Mouse (Mus musculus) limb, embryonic 15.5 days (tissue): ENCODE results near the gene Tut4. TPM values are rescaled to one million over a fixed set of nuclear protein-coding genes. Genes with fewer than 3 reads are reported as not detected.

Source experiments
- ATAC-seq: fragments of 200-750 bp; cut with Nextera tagmentation; 2 replicates; pipeline ENCODE4 v1.8.0; 2017; ENCODE audit warnings: low read depth, moderate TSS enrichment; ENCODE audit not compliant: insufficient number of reproducible peaks, low FRiP score, low TSS enrichment
- H3K27ac ChIP-seq: fragments of 300-500 bp; sonication (generic); 2 replicates; pipeline ENCODE4 v1.5.1; 2015; ENCODE audit warnings: moderate library complexity, mild to moderate bottlenecking, inconsistent platforms
- H3K27me3 ChIP-seq: fragments of 300-500 bp; sonication (generic); 2 replicates; pipeline ENCODE4 v1.6.1; 2015; ENCODE audit warnings: inconsistent platforms
- H3K36me3 ChIP-seq: fragments of 300-500 bp; sonication (generic); 2 replicates; pipeline ENCODE4 v1.6.1; 2015; ENCODE audit warnings: inconsistent platforms
- H3K4me1 ChIP-seq: fragments of 300-500 bp; sonication (generic); 2 replicates; pipeline ENCODE4 v1.6.1; 2015; ENCODE audit warnings: inconsistent platforms
- H3K4me2 ChIP-seq: fragments of 300-500 bp; sonication (generic); 2 replicates; pipeline ENCODE4 v1.6.1; 2015; ENCODE audit warnings: mild to moderate bottlenecking, inconsistent platforms
- H3K4me3 ChIP-seq: fragments of 300-500 bp; sonication (generic); 2 replicates; pipeline ENCODE4 v1.5.1; 2015; ENCODE audit warnings: mild to moderate bottlenecking, inconsistent platforms
- H3K9ac ChIP-seq: fragments of 300-500 bp; sonication (generic); 2 replicates; pipeline ENCODE4 v1.6.1; 2015; ENCODE audit warnings: inconsistent platforms
- H3K9me3 ChIP-seq: fragments of 300-500 bp; sonication (generic); 2 replicates; pipeline ENCODE4 v1.6.1; 2016; ENCODE audit warnings: inconsistent platforms
- WGBS: fragments of 180-500 bp; shearing (Covaris S2); methylation state at CpG from one replicate; pipeline ENCODE4 v1.1.7; 2015; 5-methylcytosine and 5-hydroxymethylcytosine counted together
- polyA plus RNA-seq: library from polyadenylated mRNA; unstranded; fragments of >200 nt; fragmentation: Nextera tagmentation; extraction: Ambion mirVana; gene quantifications from 2 replicates; pipeline ENCODE4 v1.2.1, GENCODE M21; 2015

Gene Tut4
- polyA plus RNA-seq, 1 experiment from 2014 or later = 64.5 TPM

DNA sequence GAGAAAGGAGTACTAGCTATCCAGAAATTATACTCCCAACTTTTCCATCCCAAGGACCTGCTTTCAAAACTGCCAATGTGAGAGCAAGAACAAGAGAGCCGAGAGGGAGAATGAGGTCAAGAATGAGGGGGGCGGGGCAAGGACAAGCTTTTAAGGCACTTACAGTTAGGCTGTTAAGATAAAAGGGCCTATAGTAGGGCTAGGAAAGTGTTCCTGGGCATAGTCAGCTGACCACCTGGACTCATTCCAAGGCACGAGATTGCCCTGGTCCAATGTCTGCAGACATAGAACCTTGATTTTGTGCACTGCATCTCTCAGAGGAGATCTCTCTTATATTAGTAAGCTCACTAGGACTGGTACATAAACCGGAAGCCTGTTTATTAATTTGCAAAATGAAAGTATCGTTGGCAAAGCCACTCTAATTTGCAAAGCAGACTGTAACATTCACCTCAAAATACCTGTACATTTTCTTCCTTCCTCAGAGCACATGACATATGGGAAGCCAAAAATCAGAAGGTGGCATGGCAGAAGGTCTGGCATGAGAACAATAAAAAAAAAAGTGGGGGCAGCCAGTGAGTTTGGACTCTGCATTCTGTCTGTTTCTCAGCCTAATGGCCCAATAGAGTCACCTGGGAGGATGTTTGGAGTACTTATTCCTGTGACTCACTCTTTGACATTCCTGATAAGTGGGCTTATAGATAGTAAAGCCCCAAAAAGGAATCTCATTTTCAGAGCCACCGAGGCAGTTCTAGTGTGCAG lies 21.0 kb upstream of the Tut4 start:
- 50% methylated on average over 6 of the region's 6 CpGs for WGBS
- Histone ChIP-seq H3K27me3 (no peaks in the 10 kb centered on the region), H3K27ac (no peak overlapping the region), H3K4me1 (peaks cover 9% of the 10 kb centered on the region; the same call in 1 of the 2 replicates), H3K9me3 (no peaks in the 10 kb centered on the region), H3K9ac (no peak overlapping the region), H3K4me3 (no peak overlapping the region), H3K36me3 (no peaks in the 10 kb centered on the region), H3K4me2 (no peak overlapping the region)
- ATAC-seq = no peak

DNA sequence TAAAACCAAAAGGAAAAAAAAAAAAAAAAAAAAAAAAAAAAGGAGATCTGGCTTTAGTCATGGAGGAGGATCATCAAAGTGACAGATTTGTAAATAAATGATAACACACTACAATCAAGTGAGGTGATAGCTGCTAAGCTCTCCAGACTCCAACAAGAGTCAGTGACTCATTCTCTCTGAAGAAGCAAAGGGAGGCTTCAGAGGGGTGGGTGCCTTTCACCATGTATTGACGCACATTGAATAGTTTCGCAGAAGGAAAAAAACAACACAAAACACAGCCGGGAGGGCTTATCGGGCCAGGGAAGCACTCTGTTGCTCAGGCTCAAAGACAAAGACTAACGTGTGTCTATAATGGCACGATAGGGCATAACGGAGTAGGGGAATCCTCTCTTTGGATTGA lies 11.1 kb upstream of the Tut4 start:
- Histone ChIP-seq H3K27me3 (no peaks in the 10 kb centered on the region), H3K9me3 (no peaks in the 10 kb centered on the region), H3K36me3 (no peaks in the 10 kb centered on the region), H3K4me2 (no peak overlapping the region), H3K4me3 (no peak overlapping the region), H3K27ac (no peak overlapping the region), H3K9ac (no peak overlapping the region), H3K4me1 (no peaks in the 10 kb centered on the region)
- WGBS = 62% methylated on average over 7 of the region's 7 CpGs
- no peak for ATAC-seq

- H3K4me2 ChIP-seq = no peak overlapping the region
- no peaks in the 10 kb centered on the region for H3K36me3 ChIP-seq
- ATAC-seq = no peak
- WGBS = 63% methylated on average over 2 of the region's 2 CpGs
- H3K4me1 ChIP-seq = peaks cover 10% of the 10 kb centered on the region
- H3K4me3 ChIP-seq = no peak overlapping the region
- no peaks in the 10 kb centered on the region for H3K27me3 ChIP-seq
- no peaks in the 10 kb centered on the region for H3K9me3 ChIP-seq
- H3K27ac ChIP-seq = no peak overlapping the region
- H3K9ac ChIP-seq = no peak overlapping the region
Observed at GRCm38 (mm10) chr4:108456028-108456427, 3.2 kb upstream of the Tut4 start.

DNA sequence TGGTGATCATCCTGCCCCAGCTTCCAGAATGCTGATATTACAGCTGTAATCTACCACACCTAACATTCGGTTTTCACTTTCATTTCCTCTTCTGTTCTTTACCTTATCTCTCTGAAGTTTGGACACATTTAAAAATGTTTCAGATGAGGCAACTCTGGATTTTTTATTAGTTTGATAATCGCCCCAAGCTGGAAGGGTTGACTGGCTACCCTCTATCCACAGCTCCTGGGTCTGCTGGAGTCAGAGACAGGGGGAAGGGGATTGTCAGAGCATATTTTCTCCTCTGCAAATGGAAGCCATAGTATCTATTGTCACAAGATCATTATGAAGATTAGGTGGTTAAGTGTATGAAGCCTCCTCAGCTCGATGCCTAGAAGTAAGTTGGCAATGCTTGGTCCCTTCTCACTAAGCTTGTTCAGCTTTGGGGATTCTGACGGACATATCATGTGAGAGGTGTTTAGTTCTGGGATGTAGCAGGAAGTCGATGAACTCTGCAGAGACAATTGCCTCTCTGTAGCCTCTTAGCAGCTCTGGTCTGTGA lies 955 bp upstream of the Tut4 start:
- Histone ChIP-seq H3K36me3 (no peaks in the 10 kb centered on the region), H3K27me3 (no peaks in the 10 kb centered on the region), H3K9me3 (no peaks in the 10 kb centered on the region), H3K4me2 (peak overlapping the region; percentile 73), H3K27ac (peak overlapping the region; percentile 97), H3K9ac (no peak overlapping the region), H3K4me3 (peak overlapping the region; percentile 99), H3K4me1 (peaks cover 10% of the 10 kb centered on the region)
- no peak for ATAC-seq
- WGBS = 26% methylated on average over 5 of the region's 5 CpGs

DNA sequence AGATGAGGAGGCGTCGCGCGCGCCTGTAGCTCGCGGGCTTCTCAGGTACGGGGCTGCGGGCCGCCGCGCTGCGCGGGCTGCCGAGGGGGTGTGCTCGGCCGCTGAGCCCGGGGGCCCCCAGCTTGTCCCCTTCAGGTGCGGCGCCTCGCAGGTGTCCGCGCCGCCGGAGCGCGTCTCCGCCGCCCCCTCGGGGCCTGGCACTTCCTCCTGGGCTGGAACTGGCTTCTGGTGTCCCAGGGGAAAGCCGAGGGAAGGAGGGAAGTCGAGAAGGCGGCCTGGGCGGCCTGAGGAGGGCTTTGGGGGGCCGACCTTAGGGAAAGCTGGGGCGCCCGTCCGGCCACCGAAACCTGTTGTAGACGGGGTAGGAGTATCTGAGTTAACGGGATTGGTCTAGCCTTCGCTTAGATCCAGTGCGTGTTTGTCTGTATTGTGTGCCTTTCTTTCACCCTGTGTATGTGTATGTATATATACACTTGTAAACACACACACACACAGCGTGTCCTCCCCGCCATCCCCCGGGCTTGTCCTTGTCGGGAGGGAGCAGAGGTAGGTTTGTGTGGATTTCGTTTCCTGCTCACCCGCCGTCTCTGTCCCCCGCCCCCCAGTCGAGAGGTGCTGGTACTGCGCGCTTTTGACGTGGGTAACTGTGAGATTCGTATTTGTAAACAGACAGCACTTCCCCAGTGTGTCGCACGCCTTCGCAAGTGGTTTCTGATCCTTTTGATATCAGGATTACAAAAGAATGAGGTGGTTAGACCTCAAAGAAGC lies 1.1 kb downstream of the Tut4 start:
- H3K4me1 ChIP-seq = peaks cover 10% of the 10 kb centered on the region
- H3K36me3 ChIP-seq = no peaks in the 10 kb centered on the region
- peak; percentile 15; the same call in 1 of the 2 replicates for ATAC-seq
- peak overlapping the region; percentile 99 for H3K4me3 ChIP-seq
- peak overlapping the region; percentile 73 for H3K4me2 ChIP-seq
- 0% methylated on average over 59 of the region's 59 CpGs for WGBS
- H3K9ac ChIP-seq = peak overlapping the region; percentile 97
- H3K9me3 ChIP-seq = no peaks in the 10 kb centered on the region
- H3K27me3 ChIP-seq = no peaks in the 10 kb centered on the region
- H3K27ac ChIP-seq = peak overlapping the region; percentile 97

DNA sequence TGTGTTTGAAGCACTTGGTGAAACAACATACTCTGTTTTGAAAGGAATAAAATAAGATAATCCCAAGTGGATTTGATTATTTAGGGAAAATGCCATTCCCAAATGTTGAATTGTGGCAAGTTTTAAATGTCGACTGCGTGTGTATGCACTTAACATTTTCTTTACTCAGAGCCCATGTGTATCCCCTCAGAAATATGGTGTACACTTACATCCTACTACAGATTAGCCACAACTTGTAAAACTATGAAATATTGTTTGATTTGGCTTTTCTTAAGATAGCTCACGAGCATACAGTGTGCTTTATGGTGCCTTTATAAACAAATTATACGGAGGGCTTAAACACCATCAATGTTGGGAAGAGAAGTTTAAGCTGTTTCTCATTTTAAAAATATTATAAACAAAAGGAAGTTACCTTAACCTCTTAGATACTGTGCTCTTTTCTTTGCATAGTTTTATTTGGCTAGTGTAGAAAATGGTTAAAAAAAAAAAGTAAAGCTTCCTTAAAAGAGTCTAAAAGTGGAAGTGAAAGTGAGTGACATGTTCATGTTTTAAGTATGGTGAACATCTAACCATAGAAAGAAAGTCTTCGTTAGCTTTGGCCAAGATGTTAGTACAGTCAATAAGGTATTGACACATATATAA lies 2.2 kb downstream of the Tut4 start:
- no peak for ATAC-seq
- Histone ChIP-seq H3K36me3 (peaks cover 6% of the 10 kb centered on the region; the same call in 1 of the 2 replicates), H3K4me2 (peak overlapping the region; percentile 73), H3K27ac (no peak overlapping the region), H3K4me3 (peak overlapping the region; percentile 99), H3K4me1 (peaks cover 10% of the 10 kb centered on the region), H3K9ac (no peak overlapping the region), H3K27me3 (no peaks in the 10 kb centered on the region), H3K9me3 (no peaks in the 10 kb centered on the region)
- WGBS = 35% methylated on average over 5 of the region's 5 CpGs

DNA sequence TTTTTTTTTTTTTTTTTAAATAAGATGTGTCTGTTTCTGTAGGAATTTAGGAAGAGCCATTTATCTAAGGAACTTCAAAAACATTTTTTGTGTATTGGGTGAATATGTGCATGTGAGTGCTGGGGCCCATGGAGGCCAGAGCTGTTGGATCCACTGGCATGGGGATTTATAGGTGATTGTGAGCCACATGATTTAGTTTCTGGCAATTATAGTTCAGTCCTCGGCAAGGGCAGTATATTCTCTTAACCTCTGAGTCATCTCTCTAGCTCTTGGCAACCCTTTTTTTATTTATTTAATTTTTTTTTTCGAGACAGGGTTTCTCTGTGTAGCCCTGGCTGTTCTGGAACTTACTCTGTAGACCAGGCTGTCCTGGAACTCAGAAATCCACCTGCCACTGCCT lies 14.4 kb downstream of the Tut4 start:
- H3K27me3 ChIP-seq = no peaks in the 10 kb centered on the region
- H3K4me1 ChIP-seq = no peaks in the 10 kb centered on the region
- ATAC-seq = no peak
- H3K36me3 ChIP-seq = 0 out of 2 replicates have a peak, but pooled peaks cover 3% of the 10 kb centered on the region
- H3K4me3 ChIP-seq = no peak overlapping the region
- no peaks in the 10 kb centered on the region for H3K9me3 ChIP-seq
- 79% methylated on average over 2 of the region's 2 CpGs for WGBS
- H3K9ac ChIP-seq = no peak overlapping the region
- no peak overlapping the region for H3K4me2 ChIP-seq
- no peak overlapping the region for H3K27ac ChIP-seq

GRCm38 (mm10) chr4:108482776-108483175 lies 23.6 kb downstream of the Tut4 start:
- peaks cover 39% of the 10 kb centered on the region for H3K36me3 ChIP-seq
- H3K27me3 ChIP-seq = no peaks in the 10 kb centered on the region
- no peak for ATAC-seq
- H3K4me2 ChIP-seq = no peak overlapping the region
- H3K4me1 ChIP-seq = no peaks in the 10 kb centered on the region
- H3K4me3 ChIP-seq = no peak overlapping the region
- H3K27ac ChIP-seq = no peak overlapping the region
- H3K9me3 ChIP-seq = no peaks in the 10 kb centered on the region
- H3K9ac ChIP-seq = no peak overlapping the region

DNA sequence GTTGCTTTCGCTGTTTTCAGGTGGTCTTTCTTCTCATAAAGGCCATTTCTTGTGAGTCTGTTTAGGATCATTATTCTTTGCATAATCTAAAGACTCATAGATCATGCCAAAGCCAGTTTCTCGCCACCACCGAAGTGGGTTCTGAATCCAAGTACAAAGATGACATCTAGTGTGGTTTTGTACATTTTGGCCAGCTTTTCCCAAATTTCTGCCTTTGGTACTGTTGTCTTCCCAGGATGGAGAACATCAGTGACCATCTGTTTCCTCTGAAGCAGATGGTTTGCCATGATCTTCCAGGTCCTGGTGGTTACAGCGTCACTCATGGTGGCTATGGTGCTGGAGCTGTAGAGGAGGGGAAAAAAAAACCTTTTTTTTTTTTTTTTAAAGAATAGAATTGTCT lies 25.0 kb downstream of the Tut4 start:
- Histone ChIP-seq H3K9me3 (no peaks in the 10 kb centered on the region), H3K4me1 (no peaks in the 10 kb centered on the region), H3K9ac (no peak overlapping the region), H3K27ac (no peak overlapping the region), H3K36me3 (peaks cover 36% of the 10 kb centered on the region), H3K4me2 (no peak overlapping the region), H3K4me3 (no peak overlapping the region), H3K27me3 (no peaks in the 10 kb centered on the region)
- no peak for ATAC-seq
- WGBS = 90% methylated on average over 4 of the region's 4 CpGs

DNA sequence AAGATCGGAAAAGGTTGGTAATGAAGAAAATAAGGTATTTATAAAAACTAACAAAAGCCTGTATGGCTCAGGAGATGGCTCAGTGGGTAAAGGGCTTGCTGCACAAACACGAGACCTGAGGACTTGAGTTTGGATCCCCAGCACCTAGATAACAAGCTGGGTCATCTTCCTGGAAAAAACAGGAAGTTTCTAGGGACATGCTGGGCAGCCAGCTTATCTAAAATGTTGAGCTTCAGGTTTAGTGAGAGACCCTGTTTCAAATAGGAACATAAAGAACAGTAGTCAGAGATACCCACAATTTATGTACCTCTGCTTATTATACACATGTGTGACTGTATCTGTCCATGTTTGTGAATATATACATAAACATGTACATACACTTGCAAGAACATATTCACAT lies 43.8 kb downstream of the Tut4 start:
- H3K9ac ChIP-seq = no peak overlapping the region
- H3K27ac ChIP-seq = no peak overlapping the region
- no peak for ATAC-seq
- no peak overlapping the region for H3K4me2 ChIP-seq
- WGBS = 89% methylated on average over 2 of the region's 2 CpGs
- H3K9me3 ChIP-seq = no peaks in the 10 kb centered on the region
- H3K36me3 ChIP-seq = peaks cover 37% of the 10 kb centered on the region
- no peaks in the 10 kb centered on the region for H3K4me1 ChIP-seq
- H3K4me3 ChIP-seq = no peak overlapping the region
- no peaks in the 10 kb centered on the region for H3K27me3 ChIP-seq

GRCm38 (mm10) chr4:108539701-108540100 lies 80.5 kb downstream of the Tut4 start:
- Histone ChIP-seq H3K4me2 (no peak overlapping the region), H3K4me1 (no peaks in the 10 kb centered on the region), H3K4me3 (no peak overlapping the region), H3K36me3 (peaks cover 10% of the 10 kb centered on the region; the same call in 1 of the 2 replicates), H3K27ac (no peak overlapping the region), H3K9me3 (no peaks in the 10 kb centered on the region), H3K27me3 (no peaks in the 10 kb centered on the region), H3K9ac (no peak overlapping the region)
- ATAC-seq = no peak
- 75% methylated on average over 2 of the region's 2 CpGs for WGBS

DNA sequence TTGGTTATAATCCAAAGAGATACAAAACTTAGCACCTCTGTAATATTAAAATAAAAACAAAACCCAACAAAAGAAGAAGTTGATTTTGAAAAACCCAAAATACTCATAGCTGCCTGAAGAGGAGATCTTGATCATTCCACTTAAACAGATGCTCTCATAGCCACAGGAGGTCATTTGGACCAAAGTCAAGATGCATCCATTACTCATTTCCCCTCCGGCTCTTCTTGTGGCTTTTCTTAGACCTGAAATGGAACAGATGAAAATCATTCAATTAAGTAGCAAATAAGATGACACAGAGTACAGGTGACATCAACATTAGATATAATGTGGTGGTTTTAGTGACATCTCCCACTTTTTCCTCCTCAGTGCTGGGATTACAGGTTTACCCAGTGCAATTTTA lies 105.8 kb downstream of the Tut4 start:
- Histone ChIP-seq H3K36me3 (peaks cover 74% of the 10 kb centered on the region), H3K4me3 (no peak overlapping the region), H3K4me2 (no peak overlapping the region), H3K9me3 (no peaks in the 10 kb centered on the region), H3K27me3 (no peaks in the 10 kb centered on the region), H3K9ac (no peak overlapping the region), H3K4me1 (no peaks in the 10 kb centered on the region), H3K27ac (no peak overlapping the region)
- ATAC-seq = no peak
- WGBS = 86% methylated on average over 1 of the region's 1 CpGs
